Mouse (Mus musculus): ENCODE measurements at regions not wholly inside any gene's neighbourhood (a gene's known extent, or its start where the extent isn't known, plus 50 kb on each side); places are given as distances from the start of the nearest gene placed in this dataset.

DNA sequence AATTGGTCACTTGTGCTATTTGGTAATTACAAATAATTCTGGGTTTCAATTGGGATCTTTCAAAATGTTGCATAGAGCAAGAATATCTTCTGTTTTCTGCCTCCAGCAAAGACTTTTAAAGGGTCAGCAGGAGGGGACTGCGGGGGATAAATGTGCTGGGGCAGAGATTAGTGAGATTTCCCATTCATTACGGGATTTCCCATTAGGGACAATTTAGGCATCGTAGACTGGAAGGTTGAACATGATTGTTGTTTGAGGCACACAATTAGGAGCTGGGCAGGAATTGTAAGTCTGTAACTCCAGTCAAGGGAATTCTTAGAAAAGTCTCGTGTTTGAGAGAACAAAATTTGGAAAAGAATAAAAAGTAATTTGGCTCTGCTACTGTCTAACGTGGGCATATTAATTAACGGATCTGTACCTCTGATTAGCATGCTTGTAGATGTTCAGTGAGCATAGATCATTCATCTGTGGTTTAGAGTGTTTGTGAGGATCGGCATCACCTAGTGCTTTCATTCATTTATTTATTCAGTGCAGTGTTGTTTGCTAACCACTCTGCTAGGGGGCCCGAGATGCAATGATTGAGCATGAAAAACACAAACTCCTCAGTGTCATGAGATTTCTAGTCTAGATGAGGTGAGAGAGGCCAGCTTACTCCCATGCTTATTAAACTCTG, 341.9 kb upstream of the Slc30a5 start:
- no peak for ATAC-seq (ENCODE audit: insufficient read depth)
- Histone ChIP-seq H3K4me1 (ENCODE audit: insufficient read depth) (no peaks in the 10 kb centered on the region), H3K36me3 (ENCODE audit: insufficient read depth) (no peaks in the 10 kb centered on the region), H3K9ac (no peak overlapping the region), H3K4me2 (no peak overlapping the region), H3K27ac (ENCODE audit: low read depth) (no peak overlapping the region), H3K4me3 (ENCODE audit: low read depth, low read length) (no peak overlapping the region), H3K27me3 (ENCODE audit: insufficient read depth, low read length) (no peaks in the 10 kb centered on the region), H3K9me3 (ENCODE audit: low read depth, low read length) (no peaks in the 10 kb centered on the region)
- TF ChIP-seq CTCF (IDR thresholded peaks at IDR 0.05; ENCODE audit: low read depth), result no peak
- 75% methylated on average over 8 of the region's 8 CpGs for WGBS
- no peak for DNase-seq

DNA sequence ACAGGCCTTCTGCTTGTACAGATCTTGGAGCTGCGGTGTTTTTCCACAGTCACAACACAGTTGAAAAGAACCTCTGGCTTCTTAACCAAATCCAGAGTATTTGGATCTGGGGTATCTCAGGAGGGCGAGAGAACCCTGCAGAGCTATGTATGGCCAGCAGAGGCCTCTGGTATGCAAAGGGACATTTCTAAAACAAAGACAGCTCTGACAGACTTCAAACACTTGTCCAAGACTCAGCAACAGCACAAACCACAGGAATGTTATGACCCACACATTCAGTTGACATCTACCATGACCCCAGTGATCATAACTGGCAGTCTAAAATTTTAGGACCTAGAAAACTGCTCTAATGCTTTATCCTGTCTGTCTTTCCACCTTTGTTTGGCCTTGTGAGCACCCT, 328.5 kb upstream of the Slc30a5 start:
- TF ChIP-seq CTCF (IDR thresholded peaks at IDR 0.05; ENCODE audit: low read depth), result peak; percentile 53
- Histone ChIP-seq H3K27ac (ENCODE audit: low read depth) (no peak overlapping the region), H3K27me3 (ENCODE audit: insufficient read depth, low read length) (no peaks in the 10 kb centered on the region), H3K36me3 (ENCODE audit: insufficient read depth) (no peaks in the 10 kb centered on the region), H3K9me3 (ENCODE audit: low read depth, low read length) (no peaks in the 10 kb centered on the region), H3K4me2 (no peak overlapping the region), H3K4me3 (ENCODE audit: low read depth, low read length) (no peak overlapping the region), H3K4me1 (ENCODE audit: insufficient read depth) (no peaks in the 10 kb centered on the region), H3K9ac (no peak overlapping the region)
- WGBS, result 49% methylated on average over 2 of the region's 2 CpGs
- DNase-seq (peak; percentile 40), ATAC-seq (ENCODE audit: insufficient read depth) (0 out of 2 replicates have a peak, but pooled peaks have one; percentile 38)

DNA sequence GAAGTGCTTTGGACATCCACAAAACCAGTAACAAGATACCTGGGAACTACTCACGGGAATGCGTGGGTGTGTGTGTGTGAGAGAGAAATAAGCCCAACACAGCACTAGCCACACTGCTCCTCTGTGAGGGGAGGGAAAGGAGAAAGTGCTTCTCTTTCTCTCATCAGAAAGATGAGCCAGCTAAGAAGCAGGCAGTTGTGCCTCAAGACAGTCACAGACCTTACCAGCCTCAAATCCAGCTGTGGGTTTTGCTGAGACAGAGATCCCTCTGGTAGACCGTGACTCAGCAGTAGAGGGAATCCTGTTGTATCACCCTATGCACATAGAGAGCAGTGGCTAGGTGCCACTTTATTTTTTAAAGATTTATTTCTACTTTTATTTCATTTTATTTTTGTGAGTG, 326.7 kb upstream of the Slc30a5 start:
- DNase-seq (no peak), ATAC-seq (ENCODE audit: insufficient read depth) (no peak)
- no peaks in the 10 kb centered on the region for H3K27me3 ChIP-seq (ENCODE audit: insufficient read depth, low read length)
- H3K27ac ChIP-seq (ENCODE audit: low read depth), result no peak overlapping the region
- H3K4me1 ChIP-seq (ENCODE audit: insufficient read depth), result no peaks in the 10 kb centered on the region
- no peak overlapping the region for H3K4me3 ChIP-seq (ENCODE audit: low read depth, low read length)
- H3K36me3 ChIP-seq (ENCODE audit: insufficient read depth), result no peaks in the 10 kb centered on the region
- TF ChIP-seq CTCF (IDR thresholded peaks at IDR 0.05; ENCODE audit: low read depth), result no peak
- H3K9me3 ChIP-seq (ENCODE audit: low read depth, low read length), result no peaks in the 10 kb centered on the region
- H3K4me2 ChIP-seq, result no peak overlapping the region
- H3K9ac ChIP-seq, result no peak overlapping the region
- WGBS, result 79% methylated on average over 3 of the region's 3 CpGs

DNA sequence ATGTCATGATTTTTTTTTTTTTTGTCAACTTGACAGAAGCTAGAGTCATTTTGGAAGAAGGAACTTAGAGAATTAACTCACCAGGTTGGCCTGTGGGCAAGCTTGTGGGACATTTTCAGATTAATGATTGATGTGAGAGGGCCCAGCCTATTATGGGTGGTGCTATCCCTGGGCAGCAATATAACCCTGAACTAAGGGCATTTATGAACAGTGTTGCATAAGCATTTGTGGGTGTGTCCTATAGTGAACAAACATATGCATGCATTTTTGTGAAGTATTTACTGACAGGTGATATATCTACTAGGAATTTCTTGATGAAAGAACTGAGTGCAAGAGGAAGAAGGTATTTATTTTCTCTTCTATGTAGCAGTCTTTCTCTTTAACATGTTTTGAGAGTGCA, 320.5 kb upstream of the Slc30a5 start:
- no peak for DNase-seq
- Histone ChIP-seq H3K9ac (no peak overlapping the region), H3K4me3 (ENCODE audit: low read depth, low read length) (no peak overlapping the region), H3K4me1 (ENCODE audit: insufficient read depth) (no peaks in the 10 kb centered on the region), H3K27me3 (ENCODE audit: insufficient read depth, low read length) (no peaks in the 10 kb centered on the region), H3K27ac (ENCODE audit: low read depth) (no peak overlapping the region), H3K36me3 (ENCODE audit: insufficient read depth) (no peaks in the 10 kb centered on the region), H3K4me2 (no peak overlapping the region), H3K9me3 (ENCODE audit: low read depth, low read length) (no peaks in the 10 kb centered on the region)
- ATAC-seq (ENCODE audit: insufficient read depth), result no peak
- TF ChIP-seq CTCF (IDR thresholded peaks at IDR 0.05; ENCODE audit: low read depth), result no peak

DNA sequence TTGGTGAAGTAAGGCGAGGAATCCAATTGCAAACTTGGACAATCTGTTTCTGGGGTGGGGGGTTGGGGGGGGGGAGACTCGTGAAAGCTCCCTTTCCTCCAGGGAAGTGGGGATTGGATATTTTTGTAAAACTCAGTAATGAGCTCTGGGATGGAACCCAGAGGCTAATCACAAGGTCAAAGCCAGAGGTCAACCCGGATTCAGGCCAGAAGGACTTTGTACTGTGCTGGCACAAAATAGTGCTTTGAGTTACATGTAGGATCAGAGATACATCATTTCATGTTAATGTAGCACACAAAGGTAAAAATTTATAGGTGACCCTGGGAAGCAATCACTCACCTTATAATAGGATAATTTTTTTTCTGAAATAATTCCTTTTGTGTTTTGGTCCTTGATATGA, 309.5 kb upstream of the Slc30a5 start:
- no peak overlapping the region for H3K9ac ChIP-seq
- H3K4me3 ChIP-seq (ENCODE audit: low read depth, low read length), result no peak overlapping the region
- H3K36me3 ChIP-seq (ENCODE audit: insufficient read depth), result no peaks in the 10 kb centered on the region
- H3K27me3 ChIP-seq (ENCODE audit: insufficient read depth, low read length), result no peaks in the 10 kb centered on the region
- no peaks in the 10 kb centered on the region for H3K9me3 ChIP-seq (ENCODE audit: low read depth, low read length)
- ATAC-seq (ENCODE audit: insufficient read depth) (no peak), DNase-seq (no peak)
- no peak for TF ChIP-seq CTCF (IDR thresholded peaks at IDR 0.05; ENCODE audit: low read depth)
- no peaks in the 10 kb centered on the region for H3K4me1 ChIP-seq (ENCODE audit: insufficient read depth)
- no peak overlapping the region for H3K4me2 ChIP-seq
- WGBS, result 63% methylated on average over 3 of the region's 3 CpGs
- no peak overlapping the region for H3K27ac ChIP-seq (ENCODE audit: low read depth)

DNA sequence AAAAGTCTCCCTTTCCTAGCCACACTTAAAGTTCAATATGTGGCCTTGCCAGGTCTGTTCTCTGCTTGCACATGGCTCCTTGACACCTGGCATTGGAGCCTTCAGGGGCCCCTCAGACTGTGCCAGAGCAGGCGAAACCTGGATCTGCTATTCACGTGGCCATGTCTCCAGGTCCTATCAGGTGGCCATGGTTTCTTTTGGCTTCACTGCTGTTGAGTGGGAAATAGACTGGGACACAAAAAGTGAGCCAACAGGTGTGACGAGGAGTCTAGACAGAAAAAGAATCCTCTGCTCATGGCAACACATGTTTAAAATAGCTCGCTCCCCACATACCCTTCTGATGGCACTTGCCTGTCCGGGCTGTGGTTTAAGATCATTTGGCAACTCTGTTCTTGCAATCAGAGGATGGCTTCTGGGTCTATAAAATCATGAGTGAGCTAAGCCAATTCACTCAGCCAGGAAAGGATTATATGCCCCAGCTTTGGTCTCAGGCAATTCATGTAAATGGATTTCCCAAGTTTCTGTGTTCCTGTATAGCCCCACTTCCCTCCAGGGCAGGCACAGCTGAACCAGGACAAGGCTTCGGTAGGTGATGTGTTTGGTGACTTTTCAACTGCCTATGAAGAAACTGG, 309.0 kb upstream of the Slc30a5 start:
- H3K27me3 ChIP-seq (ENCODE audit: insufficient read depth, low read length), result no peaks in the 10 kb centered on the region
- no peak for TF ChIP-seq CTCF (IDR thresholded peaks at IDR 0.05; ENCODE audit: low read depth)
- H3K4me2 ChIP-seq, result no peak overlapping the region
- H3K27ac ChIP-seq (ENCODE audit: low read depth), result no peak overlapping the region
- no peaks in the 10 kb centered on the region for H3K4me1 ChIP-seq (ENCODE audit: insufficient read depth)
- no peak overlapping the region for H3K9ac ChIP-seq
- no peaks in the 10 kb centered on the region for H3K36me3 ChIP-seq (ENCODE audit: insufficient read depth)
- H3K4me3 ChIP-seq (ENCODE audit: low read depth, low read length), result no peak overlapping the region
- no peaks in the 10 kb centered on the region for H3K9me3 ChIP-seq (ENCODE audit: low read depth, low read length)
- DNase-seq, result no peak
- ATAC-seq (ENCODE audit: insufficient read depth), result no peak
- WGBS, result 80% methylated on average over 6 of the region's 6 CpGs

DNA sequence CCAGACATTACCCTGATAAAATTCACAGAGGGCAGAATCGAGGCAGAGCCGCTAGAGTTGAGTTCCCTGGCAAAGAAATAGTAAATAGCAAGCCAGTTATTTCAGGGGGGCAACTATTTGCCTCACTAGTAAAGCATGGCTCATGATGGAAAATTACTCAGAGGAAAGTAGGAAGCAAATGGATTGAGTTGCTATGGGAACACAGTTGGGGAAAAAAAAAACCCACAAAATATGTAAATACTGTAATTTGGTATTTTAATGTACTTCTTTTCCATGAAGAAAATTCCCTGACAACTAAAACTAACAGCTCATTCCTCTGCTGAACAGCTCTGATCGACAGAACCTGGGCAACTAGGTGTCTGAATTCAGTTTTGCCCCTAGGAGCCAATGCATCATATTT, 296.2 kb upstream of the Slc30a5 start:
- ATAC-seq (ENCODE audit: insufficient read depth) (no peak), DNase-seq (no peak)
- Histone ChIP-seq H3K9me3 (ENCODE audit: low read depth, low read length) (no peaks in the 10 kb centered on the region), H3K9ac (no peak overlapping the region), H3K27me3 (ENCODE audit: insufficient read depth, low read length) (no peaks in the 10 kb centered on the region), H3K4me2 (no peak overlapping the region), H3K27ac (ENCODE audit: low read depth) (no peak overlapping the region), H3K36me3 (ENCODE audit: insufficient read depth) (no peaks in the 10 kb centered on the region), H3K4me1 (ENCODE audit: insufficient read depth) (no peaks in the 10 kb centered on the region), H3K4me3 (ENCODE audit: low read depth, low read length) (no peak overlapping the region)
- WGBS, result 78% methylated on average over 3 of the region's 3 CpGs
- TF ChIP-seq CTCF (IDR thresholded peaks at IDR 0.05; ENCODE audit: low read depth), result no peak

All from lung, embryonic 14.5 days (tissue).